Comparison of ENCODE assay signal across 21 mouse cellular contexts in the genomic region with DNA sequence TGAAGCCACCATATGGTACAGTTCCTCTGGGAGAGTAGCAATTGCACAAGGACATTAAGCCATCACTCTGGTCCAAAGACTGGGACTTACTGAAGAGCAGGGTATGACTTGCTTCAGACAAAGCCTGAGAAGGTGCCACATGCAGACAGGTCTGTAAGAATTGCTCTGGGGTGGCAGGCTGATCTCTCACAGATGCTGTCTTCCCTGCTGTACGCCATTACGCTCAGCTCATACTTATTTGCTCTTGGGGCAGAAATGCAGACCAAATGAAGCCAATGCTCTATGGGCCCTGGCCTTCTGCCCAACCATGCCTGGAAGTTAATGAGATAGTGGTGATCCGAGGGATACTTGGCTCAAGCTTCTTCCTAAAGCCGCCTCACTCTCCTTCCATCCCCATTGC. TPM values are rescaled to one million over a fixed set of nuclear protein-coding genes. Genes with fewer than 3 reads are reported as not detected.
DNase-seq lines count a peak whose midpoint lies in the region; ATAC-seq lines count a peak whose summit lies in the region.
"Had no signal": no experiment of that assay in that cellular context is flagged by ENCODE, and none has a peak within 500 bp of the region (broad histone marks: within the 10 kb centered on the region; RNA-seq: fewer than 3 reads in every experiment).

No protein-coding gene starts in this region.

- no peak for ATAC-seq in hindbrain, embryonic 11.5 days (ENCODE audit: low FRiP score)
- ATAC-seq in hindbrain, embryonic 14.5 days (ENCODE audit: low FRiP score), result no peak
- no peak for ATAC-seq in forebrain, embryonic 12.5 days (ENCODE audit: low FRiP score)

- no peak overlapping the region for H3K4me3 ChIP-seq in hindbrain, embryonic 10.5 days
- H3K4me3 ChIP-seq in hindbrain, embryonic 11.5 days (ENCODE audit: low read depth, low read length), result no peak overlapping the region
- no peak overlapping the region for H3K4me3 ChIP-seq in hindbrain, embryonic 14.5 days (replicated peaks; ENCODE audit: low read length)
- H3K4me3 ChIP-seq in forebrain, embryonic 12.5 days (replicated peaks), result no peak overlapping the region
- H3K4me3 ChIP-seq: limb, embryonic 10.5 days; megakaryocyte, embryonic 14.5 days had no signal

- H3K4me2 ChIP-seq in hindbrain, embryonic 11.5 days (replicated peaks; ENCODE audit: low read depth, low read length), result no peak overlapping the region
- H3K4me2 ChIP-seq in hindbrain, embryonic 14.5 days (replicated peaks), result no peak overlapping the region
- no peak overlapping the region for H3K4me2 ChIP-seq in forebrain, embryonic 12.5 days
- H3K4me2 ChIP-seq: heart, embryonic 11.5 days had no signal

- H3K36me3 ChIP-seq in hindbrain, embryonic 10.5 days, result peaks cover 18% of the 10 kb centered on the region
- no peaks in the 10 kb centered on the region; the same call in 1 of the 2 replicates for H3K36me3 ChIP-seq in hindbrain, embryonic 11.5 days (ENCODE audit: control insufficient read depth, insufficient read depth, low read length)
- peaks cover 10% of the 10 kb centered on the region; the same call in 1 of the 2 replicates for H3K36me3 ChIP-seq in hindbrain, embryonic 14.5 days (replicated peaks; ENCODE audit: control insufficient read depth, insufficient read depth)
- peaks cover 8% of the 10 kb centered on the region for H3K36me3 ChIP-seq in forebrain, embryonic 12.5 days (replicated peaks)

- H3K4me1 ChIP-seq in hindbrain, embryonic 10.5 days (replicated peaks), result peaks cover 66% of the 10 kb centered on the region
- H3K4me1 ChIP-seq in hindbrain, embryonic 11.5 days (replicated peaks; ENCODE audit: control insufficient read depth, insufficient read depth, low read length), result no peaks in the 10 kb centered on the region
- peaks cover 24% of the 10 kb centered on the region for H3K4me1 ChIP-seq in hindbrain, embryonic 14.5 days (replicated peaks; ENCODE audit: control insufficient read depth, insufficient read depth, low read length)
- peaks cover 29% of the 10 kb centered on the region for H3K4me1 ChIP-seq in forebrain, embryonic 12.5 days

- H3K9ac ChIP-seq in hindbrain, embryonic 11.5 days (ENCODE audit: low read depth, low read length), result no peak overlapping the region
- H3K9ac ChIP-seq in hindbrain, embryonic 14.5 days, result no peak overlapping the region
- no peak overlapping the region for H3K9ac ChIP-seq in forebrain, embryonic 12.5 days
- H3K9ac ChIP-seq: liver, embryonic 14.5 days had no signal

- 92% methylated on average over 4 of the region's 4 CpGs for WGBS in hindbrain, embryonic 10.5 days
- 94% methylated on average over 4 of the region's 4 CpGs for WGBS in hindbrain, embryonic 11.5 days
- WGBS in hindbrain, embryonic 14.5 days, result 64% methylated on average over 4 of the region's 4 CpGs
- WGBS in forebrain, embryonic 12.5 days, result 96% methylated on average over 4 of the region's 4 CpGs

- H3K27ac ChIP-seq in hindbrain, embryonic 10.5 days, result peak overlapping the region; percentile 29; the same call in 1 of the 2 replicates
- H3K27ac ChIP-seq in hindbrain, embryonic 11.5 days (ENCODE audit: low read depth, low read length), result no peak overlapping the region
- peak overlapping the region; percentile 34 for H3K27ac ChIP-seq in hindbrain, embryonic 14.5 days
- no peak overlapping the region for H3K27ac ChIP-seq in forebrain, embryonic 12.5 days
- H3K27ac ChIP-seq: limb, embryonic 10.5 days; liver, embryonic 14.5 days had no signal

- DNase-seq in hindbrain, embryonic 10.5 days (ENCODE audit: low spot score), result no peak
- no peak for DNase-seq in hindbrain, embryonic 11.5 days (ENCODE audit: low spot score)
- peak; percentile 32 to 74 for DNase-seq in lung, postnatal 4 days
- no peak for DNase-seq in lung, postnatal 25 days (ENCODE audit: low spot score)
- DNase-seq in cerebellum, adult 18-20 months, result peak; percentile 59 to 65
- DNase-seq in hindbrain, embryonic 14.5 days (ENCODE audit: low spot score), result no peak
- DNase-seq in layer of hippocampus, postnatal 14 days (ENCODE audit: low spot score in 2 of 2), result no peak
- DNase-seq: adrenal gland, postnatal 10 days; B cell, adult 2 months; gastrocnemius, postnatal 36 days; heart, postnatal 4 days; kidney, adult 11 months; kidney, postnatal 4 days; layer of hippocampus, postnatal 36 days had no signal

- no peaks in the 10 kb centered on the region for H3K27me3 ChIP-seq in hindbrain, embryonic 10.5 days (ENCODE audit: insufficient read depth, poor library complexity, severe bottlenecking)
- no peaks in the 10 kb centered on the region for H3K27me3 ChIP-seq in hindbrain, embryonic 11.5 days (ENCODE audit: control insufficient read depth, insufficient read depth, low read length)
- no peaks in the 10 kb centered on the region for H3K27me3 ChIP-seq in hindbrain, embryonic 14.5 days (ENCODE audit: control insufficient read depth, insufficient read depth, low read length)
- H3K27me3 ChIP-seq in forebrain, embryonic 12.5 days, result no peaks in the 10 kb centered on the region

- no peaks in the 10 kb centered on the region for H3K9me3 ChIP-seq in hindbrain, embryonic 10.5 days
- no peaks in the 10 kb centered on the region for H3K9me3 ChIP-seq in hindbrain, embryonic 11.5 days (ENCODE audit: control insufficient read depth, low read length)
- H3K9me3 ChIP-seq in hindbrain, embryonic 14.5 days (ENCODE audit: control insufficient read depth, low read length), result no peaks in the 10 kb centered on the region
- no peaks in the 10 kb centered on the region for H3K9me3 ChIP-seq in forebrain, embryonic 12.5 days
- H3K9me3 ChIP-seq: limb, embryonic 10.5 days; megakaryocyte, embryonic 14.5 days had no signal

RNA-seq across cellular contexts. Expression of gene Map3k14, which starts 22.4 kb away (rescaled TPM):
- polyA plus RNA-seq in hindbrain, embryonic 10.5 days (2016; fragmentation: Nextera tagmentation; extraction: Ambion mirVana), result 3.9 and 4.2 TPM in 2 replicates
- 3.0 and 3.3 TPM in 2 replicates for polyA plus RNA-seq in hindbrain, embryonic 11.5 days (2014; fragmentation: Nextera tagmentation; extraction: Ambion mirVana)
- 2.9 and 4.0 TPM in 2 replicates for polyA plus RNA-seq in hindbrain, embryonic 14.5 days (2014; fragmentation: Nextera tagmentation; extraction: Ambion mirVana)
- total RNA-seq in layer of hippocampus, postnatal 14 days (2021), result 1 to 10 TPM; 2.4 to 3.0 TPM
- 4.6 and 4.7 TPM in 2 replicates for polyA plus RNA-seq in forebrain, embryonic 12.5 days (2016; fragmentation: Nextera tagmentation; extraction: Ambion mirVana)

RNA-seq across cellular contexts. Expression of gene Spata32, which starts 26.6 kb away (rescaled TPM):
- not detected in 2 replicates for polyA plus RNA-seq in hindbrain, embryonic 10.5 days (2016; fragmentation: Nextera tagmentation; extraction: Ambion mirVana)
- polyA plus RNA-seq in hindbrain, embryonic 11.5 days (2014; fragmentation: Nextera tagmentation; extraction: Ambion mirVana), result not detected in 2 replicates
- 0.29 and 0.31 TPM in 2 replicates for polyA plus RNA-seq in hindbrain, embryonic 14.5 days (2014; fragmentation: Nextera tagmentation; extraction: Ambion mirVana)
- 1 to 10 TPM in 1 of 2 experiments, under 1 TPM in 1; 0.69 to 1.4 TPM for total RNA-seq in layer of hippocampus, postnatal 14 days (2021)
- not detected in 2 replicates for polyA plus RNA-seq in forebrain, embryonic 12.5 days (2016; fragmentation: Nextera tagmentation; extraction: Ambion mirVana)
- total RNA-seq: adrenal gland, postnatal 10 days; gastrocnemius, postnatal 36 days; heart, postnatal 4 days had no signal
- polyA plus RNA-seq: heart, embryonic 11.5 days; limb, embryonic 10.5 days; liver, embryonic 14.5 days; spleen, adult 2 months; stomach, embryonic 16.5 days had no signal

RNA-seq across cellular contexts. Expression of gene 1700023F06Rik, which starts 36.5 kb away (rescaled TPM):
- 0.24 and 0.27 TPM in 2 replicates for polyA plus RNA-seq in hindbrain, embryonic 10.5 days (2016; fragmentation: Nextera tagmentation; extraction: Ambion mirVana)
- 0.25 and 0.27 TPM in 2 replicates for polyA plus RNA-seq in hindbrain, embryonic 11.5 days (2014; fragmentation: Nextera tagmentation; extraction: Ambion mirVana)
- 1.9 TPM in 2 replicates for polyA plus RNA-seq in hindbrain, embryonic 14.5 days (2014; fragmentation: Nextera tagmentation; extraction: Ambion mirVana)
- total RNA-seq in layer of hippocampus, postnatal 14 days (2021), result 1 to 10 TPM; 1.4 TPM
- 0.33 and 0.64 TPM in 2 replicates for polyA plus RNA-seq in forebrain, embryonic 12.5 days (2016; fragmentation: Nextera tagmentation; extraction: Ambion mirVana)
- total RNA-seq: gastrocnemius, postnatal 36 days; heart, postnatal 4 days had no signal
- polyA plus RNA-seq: heart, embryonic 11.5 days; liver, embryonic 14.5 days; spleen, adult 2 months had no signal

Comparison
In these comparisons a context has a peak if more than half of its experiments do, and no peak if none do; other contexts are left out.
1. DNase-seq: peak in lung, postnatal 4 days (2 of 2) and cerebellum, adult 18-20 months (2 of 2); none in hindbrain, embryonic 10.5 days (single experiment), hindbrain, embryonic 11.5 days (single experiment), lung, postnatal 25 days (single experiment), hindbrain, embryonic 14.5 days (single experiment) and layer of hippocampus, postnatal 14 days (0 of 2).
2. H3K27ac ChIP-seq: peak in hindbrain, embryonic 10.5 days (single experiment) and hindbrain, embryonic 14.5 days (single experiment); none in hindbrain, embryonic 11.5 days (single experiment) and forebrain, embryonic 12.5 days (single experiment).